Mouse (Mus musculus): ENCODE measurements around the gene Ip6k2. TPM values are rescaled to one million over a fixed set of nuclear protein-coding genes. Genes with fewer than 3 reads are reported as not detected.
A peak's percentile ranks its signal among the peaks of the same experiment; 100 is the strongest.

Gene Ip6k2
- polyA plus RNA-seq, 1 experiment from 2014 or later = 256 TPM

GRCm38 (mm10) chr9:108805768-108806167, 22.2 kb downstream of the Ip6k2 start:
- WGBS = 89% methylated on average over 8 of the region's 8 CpGs

GRCm38 (mm10) chr9:108806379-108806778, 22.8 kb downstream of the Ip6k2 start:
- no peak for ATAC-seq (ENCODE audit: low FRiP score, low TSS enrichment)
- Histone ChIP-seq H3K4me2 (ENCODE audit: low read length) (no peak overlapping the region), H3K9me3 (ENCODE audit: control insufficient read depth, low read length) (no peaks in the 10 kb centered on the region), H3K4me3 (replicated peaks; ENCODE audit: low read depth, low read length) (no peak overlapping the region), H3K4me1 (ENCODE audit: control insufficient read depth, insufficient read depth, low read length) (peaks cover 8% of the 10 kb centered on the region), H3K9ac (replicated peaks; ENCODE audit: low read length) (no peak overlapping the region), H3K27ac (replicated peaks; ENCODE audit: low read depth, low read length) (no peak overlapping the region), H3K27me3 (ENCODE audit: control insufficient read depth, insufficient read depth, low read length) (no peaks in the 10 kb centered on the region), H3K36me3 (ENCODE audit: control insufficient read depth, insufficient read depth, low read length) (peaks cover 69% of the 10 kb centered on the region)
- DNase-seq = no peak

More at GRCm38 (mm10) chr9:108805768-108806167, 22.2 kb downstream of the Ip6k2 start:
- no peaks in the 10 kb centered on the region for H3K27me3 ChIP-seq (ENCODE audit: control insufficient read depth, insufficient read depth, low read length)
- no peak overlapping the region for H3K4me2 ChIP-seq (ENCODE audit: low read length)
- H3K9ac ChIP-seq (replicated peaks; ENCODE audit: low read length) = no peak overlapping the region
- ATAC-seq (ENCODE audit: low FRiP score, low TSS enrichment) (no peak), DNase-seq (no peak)
- no peak overlapping the region for H3K27ac ChIP-seq (replicated peaks; ENCODE audit: low read depth, low read length)
- H3K4me1 ChIP-seq (ENCODE audit: control insufficient read depth, insufficient read depth, low read length) = peaks cover 8% of the 10 kb centered on the region
- H3K36me3 ChIP-seq (ENCODE audit: control insufficient read depth, insufficient read depth, low read length) = peaks cover 71% of the 10 kb centered on the region
- H3K9me3 ChIP-seq (ENCODE audit: control insufficient read depth, low read length) = no peaks in the 10 kb centered on the region
- H3K4me3 ChIP-seq (replicated peaks; ENCODE audit: low read depth, low read length) = no peak overlapping the region

GRCm38 (mm10) chr9:108806831-108807230, 23.2 kb downstream of the Ip6k2 start:
- Histone ChIP-seq H3K4me2 (ENCODE audit: low read length) (no peak overlapping the region), H3K4me3 (replicated peaks; ENCODE audit: low read depth, low read length) (no peak overlapping the region), H3K4me1 (ENCODE audit: control insufficient read depth, insufficient read depth, low read length) (peaks cover 8% of the 10 kb centered on the region), H3K9ac (replicated peaks; ENCODE audit: low read length) (no peak overlapping the region), H3K9me3 (ENCODE audit: control insufficient read depth, low read length) (no peaks in the 10 kb centered on the region), H3K36me3 (ENCODE audit: control insufficient read depth, insufficient read depth, low read length) (peaks cover 69% of the 10 kb centered on the region), H3K27me3 (ENCODE audit: control insufficient read depth, insufficient read depth, low read length) (no peaks in the 10 kb centered on the region), H3K27ac (replicated peaks; ENCODE audit: low read depth, low read length) (no peak overlapping the region)
- no peak for ATAC-seq (ENCODE audit: low FRiP score, low TSS enrichment)
- 92% methylated on average over 1 of the region's 1 CpGs for WGBS
- no peak for DNase-seq

- Histone ChIP-seq H3K4me1 (ENCODE audit: control insufficient read depth, insufficient read depth, low read length) (peaks cover 8% of the 10 kb centered on the region), H3K27me3 (ENCODE audit: control insufficient read depth, insufficient read depth, low read length) (no peaks in the 10 kb centered on the region), H3K9ac (replicated peaks; ENCODE audit: low read length) (no peak overlapping the region), H3K9me3 (ENCODE audit: control insufficient read depth, low read length) (no peaks in the 10 kb centered on the region), H3K4me2 (ENCODE audit: low read length) (no peak overlapping the region), H3K4me3 (replicated peaks; ENCODE audit: low read depth, low read length) (peak overlapping the region; percentile 85), H3K27ac (replicated peaks; ENCODE audit: low read depth, low read length) (0 out of 2 replicates have a peak overlapping the region, but pooled peaks have one; percentile 72), H3K36me3 (ENCODE audit: control insufficient read depth, insufficient read depth, low read length) (peaks cover 69% of the 10 kb centered on the region)
- no peak for DNase-seq
- WGBS = 76% methylated on average over 5 of the region's 5 CpGs
- peak; percentile 29; the same call in 1 of the 2 replicates for ATAC-seq (ENCODE audit: low FRiP score, low TSS enrichment)
Measured at GRCm38 (mm10) chr9:108807674-108808073, 24.1 kb downstream of the Ip6k2 start.

- Histone ChIP-seq H3K4me3 (replicated peaks; ENCODE audit: low read depth, low read length) (peak within 1 kb of the TSS; percentile 85), H3K9me3 (ENCODE audit: control insufficient read depth, low read length) (no peaks in the 10 kb centered on the region), H3K27me3 (ENCODE audit: control insufficient read depth, insufficient read depth, low read length) (no peaks in the 10 kb centered on the region), H3K27ac (replicated peaks; ENCODE audit: low read depth, low read length) (peak within 1 kb of the TSS; percentile 72), H3K4me1 (ENCODE audit: control insufficient read depth, insufficient read depth, low read length) (peaks cover 8% of the 10 kb centered on the region), H3K36me3 (ENCODE audit: control insufficient read depth, insufficient read depth, low read length) (peaks cover 69% of the 10 kb centered on the region), H3K9ac (replicated peaks; ENCODE audit: low read length) (peak within 1 kb of the TSS; percentile 88), H3K4me2 (ENCODE audit: low read length) (peak within 1 kb of the TSS; percentile 90)
- DNase-seq (peak; percentile 98), ATAC-seq (ENCODE audit: low FRiP score, low TSS enrichment) (peak; percentile 86)
- under 1% methylated on average over 59 of the region's 62 CpGs for WGBS
Measured at GRCm38 (mm10) chr9:108808163-108808665, 24.6 kb downstream of the Ip6k2 start, which contains the start of gene Nckipsd. Gene Nckipsd (plus strand): TSS chr9:108808368.

GRCm38 (mm10) chr9:108809188-108809587, 25.6 kb downstream of the Ip6k2 start:
- Histone ChIP-seq H3K4me2 (ENCODE audit: low read length) (peak overlapping the region; percentile 90), H3K4me3 (replicated peaks; ENCODE audit: low read depth, low read length) (peak overlapping the region; percentile 85), H3K9ac (replicated peaks; ENCODE audit: low read length) (peak overlapping the region; percentile 88), H3K27ac (replicated peaks; ENCODE audit: low read depth, low read length) (no peak overlapping the region), H3K9me3 (ENCODE audit: control insufficient read depth, low read length) (no peaks in the 10 kb centered on the region), H3K27me3 (ENCODE audit: control insufficient read depth, insufficient read depth, low read length) (no peaks in the 10 kb centered on the region), H3K36me3 (ENCODE audit: control insufficient read depth, insufficient read depth, low read length) (peaks cover 69% of the 10 kb centered on the region), H3K4me1 (ENCODE audit: control insufficient read depth, insufficient read depth, low read length) (peaks cover 8% of the 10 kb centered on the region)
- DNase-seq (no peak), ATAC-seq (ENCODE audit: low FRiP score, low TSS enrichment) (no peak)
- 70% methylated on average over 5 of the region's 5 CpGs for WGBS

- WGBS = 94% methylated on average over 6 of the region's 6 CpGs
- no peak overlapping the region for H3K4me3 ChIP-seq (replicated peaks; ENCODE audit: low read depth, low read length)
Measured at GRCm38 (mm10) chr9:108809723-108810122, 26.1 kb downstream of the Ip6k2 start.

GRCm38 (mm10) chr9:108810516-108810915, 26.9 kb downstream of the Ip6k2 start:
- no peak overlapping the region for H3K27ac ChIP-seq (replicated peaks; ENCODE audit: low read depth, low read length)

More at GRCm38 (mm10) chr9:108809723-108810122, 26.1 kb downstream of the Ip6k2 start:
- H3K9me3 ChIP-seq (ENCODE audit: control insufficient read depth, low read length) = no peaks in the 10 kb centered on the region
- H3K27me3 ChIP-seq (ENCODE audit: control insufficient read depth, insufficient read depth, low read length) = no peaks in the 10 kb centered on the region
- peaks cover 69% of the 10 kb centered on the region for H3K36me3 ChIP-seq (ENCODE audit: control insufficient read depth, insufficient read depth, low read length)
- no peak for DNase-seq
- no peak for ATAC-seq (ENCODE audit: low FRiP score, low TSS enrichment)
- H3K4me2 ChIP-seq (ENCODE audit: low read length) = no peak overlapping the region
- H3K9ac ChIP-seq (replicated peaks; ENCODE audit: low read length) = no peak overlapping the region
- no peak overlapping the region for H3K27ac ChIP-seq (replicated peaks; ENCODE audit: low read depth, low read length)
- H3K4me1 ChIP-seq (ENCODE audit: control insufficient read depth, insufficient read depth, low read length) = peaks cover 8% of the 10 kb centered on the region

GRCm38 (mm10) chr9:108815557-108815956, 32.0 kb downstream of the Ip6k2 start:
- peaks cover 75% of the 10 kb centered on the region for H3K36me3 ChIP-seq (ENCODE audit: control insufficient read depth, insufficient read depth, low read length)
- H3K27ac ChIP-seq (replicated peaks; ENCODE audit: low read depth, low read length) = no peak overlapping the region
- H3K9me3 ChIP-seq (ENCODE audit: control insufficient read depth, low read length) = no peaks in the 10 kb centered on the region
- H3K4me3 ChIP-seq (replicated peaks; ENCODE audit: low read depth, low read length) = no peak overlapping the region
- H3K9ac ChIP-seq (replicated peaks; ENCODE audit: low read length) = no peak overlapping the region
- ATAC-seq (ENCODE audit: low FRiP score, low TSS enrichment) (no peak), DNase-seq (no peak)
- H3K4me1 ChIP-seq (ENCODE audit: control insufficient read depth, insufficient read depth, low read length) = no peaks in the 10 kb centered on the region
- H3K27me3 ChIP-seq (ENCODE audit: control insufficient read depth, insufficient read depth, low read length) = no peaks in the 10 kb centered on the region
- WGBS = 94% methylated on average over 7 of the region's 7 CpGs
- H3K4me2 ChIP-seq (ENCODE audit: low read length) = no peak overlapping the region

More at GRCm38 (mm10) chr9:108810516-108810915, 26.9 kb downstream of the Ip6k2 start:
- no peaks in the 10 kb centered on the region for H3K27me3 ChIP-seq (ENCODE audit: control insufficient read depth, insufficient read depth, low read length)
- H3K4me1 ChIP-seq (ENCODE audit: control insufficient read depth, insufficient read depth, low read length) = peaks cover 8% of the 10 kb centered on the region
- ATAC-seq (ENCODE audit: low FRiP score, low TSS enrichment) (no peak), DNase-seq (no peak)
- 82% methylated on average over 5 of the region's 5 CpGs for WGBS
- peaks cover 69% of the 10 kb centered on the region for H3K36me3 ChIP-seq (ENCODE audit: control insufficient read depth, insufficient read depth, low read length)
- no peak overlapping the region for H3K4me3 ChIP-seq (replicated peaks; ENCODE audit: low read depth, low read length)
- H3K9me3 ChIP-seq (ENCODE audit: control insufficient read depth, low read length) = no peaks in the 10 kb centered on the region
- no peak overlapping the region for H3K4me2 ChIP-seq (ENCODE audit: low read length)
- no peak overlapping the region for H3K9ac ChIP-seq (replicated peaks; ENCODE audit: low read length)
